Mouse (Mus musculus) neural tube, postnatal 0 days (tissue): ENCODE results near the gene Clca3b. TPM values are rescaled to one million over a fixed set of nuclear protein-coding genes. Genes with fewer than 3 reads are reported as not detected.

ENCODE experiments used
- polyA plus RNA-seq: library from polyadenylated mRNA; unstranded; fragments of >200 nt; fragmentation: Nextera tagmentation; extraction: Ambion mirVana; gene quantifications from 2 replicates; pipeline ENCODE4 v1.2.1, GENCODE M21; 2015

Gene Clca3b
- polyA plus RNA-seq: not detected in 2 replicates

DNA sequence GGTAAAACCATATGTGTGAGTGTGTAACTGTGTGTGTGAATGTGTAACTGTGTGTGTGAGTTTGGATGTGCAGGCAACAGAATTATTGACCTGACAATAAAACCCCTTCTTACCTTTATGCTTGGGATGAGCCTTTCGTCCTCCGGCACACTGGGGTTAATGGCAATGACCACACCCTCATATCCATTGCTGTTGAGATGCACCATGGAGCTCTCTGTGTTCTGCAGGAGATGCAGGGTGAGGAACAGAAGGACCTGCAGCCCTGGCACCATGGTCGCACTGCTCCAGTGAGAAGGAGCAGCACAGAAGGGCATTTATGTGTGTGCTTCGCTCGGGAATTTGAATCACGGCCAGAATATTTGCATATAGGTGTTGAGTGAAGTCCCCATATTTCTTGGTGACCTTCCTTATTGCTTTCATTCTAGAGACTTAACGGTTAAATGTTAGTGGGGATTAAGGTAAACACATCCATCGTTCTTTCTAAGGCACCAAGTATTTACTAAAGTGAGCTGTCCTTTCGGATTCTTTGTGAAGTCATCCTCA lies at the start of gene Clca3b:
TSS of gene Clca3b (minus strand) at position 344 of the 543 bp plus-strand sequence.

DNA sequence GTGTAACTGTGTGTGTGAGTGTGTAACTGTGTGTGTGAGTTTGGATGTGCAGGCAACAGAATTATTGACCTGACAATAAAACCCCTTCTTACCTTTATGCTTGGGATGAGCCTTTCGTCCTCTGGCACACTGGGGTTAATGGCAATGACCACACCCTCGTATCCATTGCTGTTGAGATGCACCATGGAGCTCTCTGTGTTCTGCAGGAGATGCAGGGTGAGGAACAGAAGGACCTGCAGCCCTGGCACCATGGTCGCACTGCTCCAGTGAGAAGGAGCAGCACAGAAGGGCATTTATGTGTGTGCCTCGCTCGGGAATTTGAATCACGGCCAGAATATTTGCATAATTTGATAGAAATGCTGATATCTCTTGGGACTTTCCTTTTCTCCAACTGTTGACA lies 29.9 kb downstream of the Clca3b start, which contains the start of gene Clca3a2:
TSS of gene Clca3a2 (minus strand) at position 276 of the 400 bp plus-strand sequence.

Other genes starting within 250 kb of the Clca3b start
- gene Sh3glb1, start 129.0 kb downstream of the Clca3b start, polyA plus RNA-seq: 123 and 128 TPM in 2 replicates
- 0.28 and 0.48 TPM in 2 replicates for gene Clca3a1, start 88.4 kb downstream of the Clca3b start, polyA plus RNA-seq
- gene Clca3a2, start 29.9 kb downstream of the Clca3b start, polyA plus RNA-seq: 0.14 and 0.43 TPM in 2 replicates
- not detected in 2 replicates for gene Clca4b, start 83.2 kb upstream of the Clca3b start, polyA plus RNA-seq
- gene Clca4a, start 125.7 kb upstream of the Clca3b start, polyA plus RNA-seq: not detected in 2 replicates
- not detected in 2 replicates for gene Clca1, start 183.4 kb upstream of the Clca3b start, polyA plus RNA-seq